Mouse (Mus musculus) midbrain, embryonic 13.5 days (tissue): Measurements from ENCODE around the gene Olfr1232. TPM values are rescaled to one million over a fixed set of nuclear protein-coding genes. Genes with fewer than 3 reads are reported as not detected.

Experiments
- ATAC-seq: fragments of 200-750 bp; cut with Nextera tagmentation; 2 replicates; pipeline ENCODE4 v1.8.0; 2017; ENCODE audit warnings: mild to moderate bottlenecking, moderate TSS enrichment, moderate library complexity
- H3K27ac ChIP-seq: fragments of 300-500 bp; sonication (generic); 2 replicates; pipeline ENCODE4 v1.5.1; 2015; ENCODE audit warnings: inconsistent platforms, mild to moderate bottlenecking, moderate library complexity
- H3K27me3 ChIP-seq: fragments of 300-500 bp; sonication (generic); 2 replicates; pipeline ENCODE4 v1.6.1; 2015; ENCODE audit warnings: mild to moderate bottlenecking, inconsistent platforms
- H3K36me3 ChIP-seq: fragments of 300-500 bp; sonication (generic); 2 replicates; pipeline ENCODE4 v1.6.1; 2015; ENCODE audit warnings: mild to moderate bottlenecking, inconsistent platforms
- H3K4me1 ChIP-seq: fragments of 300-500 bp; sonication (generic); replicated peaks from 2 replicates; pipeline ENCODE4 v1.6.1; 2015; ENCODE audit warnings: inconsistent platforms
- H3K4me2 ChIP-seq: fragments of 300-500 bp; sonication (generic); replicated peaks from 2 replicates; pipeline ENCODE4 v1.6.1; 2015; ENCODE audit warnings: moderate library complexity, mild to moderate bottlenecking, inconsistent platforms
- H3K4me3 ChIP-seq: fragments of 300-500 bp; sonication (generic); replicated peaks from 2 replicates; pipeline ENCODE4 v1.5.1; 2015; ENCODE audit warnings: mild to moderate bottlenecking, inconsistent platforms
- H3K9ac ChIP-seq: fragments of 300-500 bp; sonication (generic); replicated peaks from 2 replicates; pipeline ENCODE4 v1.6.1; 2015; ENCODE audit warnings: mild to moderate bottlenecking, inconsistent platforms
- H3K9me3 ChIP-seq: fragments of 300-500 bp; sonication (generic); 2 replicates; pipeline ENCODE4 v1.6.1; 2016; ENCODE audit warnings: mild to moderate bottlenecking, inconsistent platforms
- WGBS: fragments of 180-500 bp; shearing (Covaris S2); methylation state at CpG from one replicate; pipeline ENCODE4 v1.1.7; 2015; 5-methylcytosine and 5-hydroxymethylcytosine counted together
- polyA plus RNA-seq: library from polyadenylated mRNA; unstranded; fragments of >200 nt; fragmentation: Nextera tagmentation; extraction: Ambion mirVana; gene quantifications from 2 replicates; pipeline ENCODE4 v1.2.1, GENCODE M21; 2015

Gene Olfr1232
- not detected in 2 replicates for polyA plus RNA-seq

- no peak for ATAC-seq
- Histone ChIP-seq H3K27ac (no peak within 1 kb of the TSS), H3K36me3 (no peaks in the 10 kb centered on the region), H3K9ac (no peak within 1 kb of the TSS), H3K4me1 (no peaks in the 10 kb centered on the region), H3K9me3 (no peaks in the 10 kb centered on the region), H3K4me2 (no peak within 1 kb of the TSS), H3K4me3 (no peak within 1 kb of the TSS), H3K27me3 (no peaks in the 10 kb centered on the region)
Observed at GRCm38 (mm10) chr2:89329575-89329974, at the start of gene Olfr1232. Gene Olfr1232, minus strand, starts transcription at chr2:89329675.

GRCm38 (mm10) chr2:89364765-89365164, 35.3 kb upstream of the Olfr1232 start, which contains the start of gene Olfr1234:
Gene Olfr1234, minus strand, starts transcription at chr2:89364865.
- 94% methylated on average over 4 of the region's 4 CpGs for WGBS
- no peaks in the 10 kb centered on the region for H3K9me3 ChIP-seq
- H3K27ac ChIP-seq: no peak within 1 kb of the TSS

GRCm38 (mm10) chr2:89342298-89342697, 12.8 kb upstream of the Olfr1232 start, which contains the start of gene Olfr1233:
Gene Olfr1233, minus strand, starts transcription at chr2:89342398.
- no peak for ATAC-seq
- H3K9me3 ChIP-seq: no peaks in the 10 kb centered on the region
- H3K36me3 ChIP-seq: no peaks in the 10 kb centered on the region
- H3K27ac ChIP-seq: no peak within 1 kb of the TSS
- H3K27me3 ChIP-seq: no peaks in the 10 kb centered on the region
- no peaks in the 10 kb centered on the region for H3K4me1 ChIP-seq
- no peak within 1 kb of the TSS for H3K4me3 ChIP-seq
- H3K9ac ChIP-seq: no peak within 1 kb of the TSS
- no peak within 1 kb of the TSS for H3K4me2 ChIP-seq

More at GRCm38 (mm10) chr2:89364765-89365164, 35.3 kb upstream of the Olfr1232 start, which contains the start of gene Olfr1234:
- Histone ChIP-seq H3K27me3 (no peaks in the 10 kb centered on the region), H3K4me1 (no peaks in the 10 kb centered on the region), H3K36me3 (no peaks in the 10 kb centered on the region), H3K4me3 (no peak within 1 kb of the TSS), H3K4me2 (no peak within 1 kb of the TSS), H3K9ac (no peak within 1 kb of the TSS)
- ATAC-seq: no peak

- 72% methylated on average over 2 of the region's 2 CpGs for WGBS
- H3K4me1 ChIP-seq: no peaks in the 10 kb centered on the region
- no peak within 1 kb of the TSS for H3K4me3 ChIP-seq
- H3K4me2 ChIP-seq: no peak within 1 kb of the TSS
- H3K27ac ChIP-seq: no peak within 1 kb of the TSS
- H3K36me3 ChIP-seq: no peaks in the 10 kb centered on the region
- H3K9ac ChIP-seq: no peak within 1 kb of the TSS
- no peaks in the 10 kb centered on the region for H3K27me3 ChIP-seq
- ATAC-seq: no peak
- no peaks in the 10 kb centered on the region for H3K9me3 ChIP-seq
Observed at GRCm38 (mm10) chr2:89306974-89307373, 22.5 kb downstream of the Olfr1232 start, which contains the start of gene Olfr1231. Gene Olfr1231, minus strand, starts transcription at chr2:89307074.

- no peak for ATAC-seq
- Histone ChIP-seq H3K9me3 (no peaks in the 10 kb centered on the region), H3K4me1 (no peaks in the 10 kb centered on the region), H3K27me3 (no peaks in the 10 kb centered on the region), H3K27ac (no peak within 1 kb of the TSS), H3K4me3 (no peak within 1 kb of the TSS), H3K4me2 (no peak within 1 kb of the TSS), H3K36me3 (no peaks in the 10 kb centered on the region), H3K9ac (no peak within 1 kb of the TSS)
- 96% methylated on average over 1 of the region's 1 CpGs for WGBS
Observed at GRCm38 (mm10) chr2:89297168-89297567, 32.3 kb downstream of the Olfr1232 start, which contains the start of gene Olfr1230. Gene Olfr1230, minus strand, starts transcription at chr2:89297268.

GRCm38 (mm10) chr2:89287914-89288313, 41.6 kb downstream of the Olfr1232 start, which contains the start of gene Olfr1229:
Gene Olfr1229, minus strand, starts transcription at chr2:89288014.
- no peaks in the 10 kb centered on the region for H3K36me3 ChIP-seq
- no peak for ATAC-seq
- no peaks in the 10 kb centered on the region for H3K27me3 ChIP-seq
- H3K4me2 ChIP-seq: no peak within 1 kb of the TSS
- no peak within 1 kb of the TSS for H3K27ac ChIP-seq
- no peaks in the 10 kb centered on the region for H3K9me3 ChIP-seq
- H3K4me3 ChIP-seq: no peak within 1 kb of the TSS
- 74% methylated on average over 2 of the region's 2 CpGs for WGBS
- H3K4me1 ChIP-seq: no peaks in the 10 kb centered on the region
- H3K9ac ChIP-seq: no peak within 1 kb of the TSS

Other genes starting within 250 kb of the Olfr1232 start
- gene Olfr1219, start 246.2 kb downstream of the Olfr1232 start, polyA plus RNA-seq: not detected in 2 replicates
- gene Olfr1220, start 222.8 kb downstream of the Olfr1232 start, polyA plus RNA-seq: not detected in 2 replicates
- not detected in 2 replicates for gene Olfr1221, start 212.4 kb downstream of the Olfr1232 start, polyA plus RNA-seq
- not detected in 2 replicates for gene Olfr1222, start 196.6 kb downstream of the Olfr1232 start, polyA plus RNA-seq
- not detected in 2 replicates for gene Olfr1223, start 178.1 kb downstream of the Olfr1232 start, polyA plus RNA-seq
- gene Olfr1224-ps1, start 165.6 kb downstream of the Olfr1232 start, polyA plus RNA-seq: not detected in 2 replicates
- not detected in 2 replicates for gene Olfr1225, start 155.0 kb downstream of the Olfr1232 start, polyA plus RNA-seq
- not detected in 2 replicates for gene Olfr1226, start 129.6 kb downstream of the Olfr1232 start, polyA plus RNA-seq
- gene Olfr1228, start 75.6 kb downstream of the Olfr1232 start, polyA plus RNA-seq: not detected in 2 replicates
- not detected in 2 replicates for gene Olfr1229, start 41.7 kb downstream of the Olfr1232 start, polyA plus RNA-seq
- not detected in 2 replicates for gene Olfr1230, start 32.4 kb downstream of the Olfr1232 start, polyA plus RNA-seq
- not detected in 2 replicates for gene Olfr1231, start 22.6 kb downstream of the Olfr1232 start, polyA plus RNA-seq
- not detected in 2 replicates for gene Olfr1233, start 12.7 kb upstream of the Olfr1232 start, polyA plus RNA-seq
- not detected in 2 replicates for gene Olfr1234, start 35.2 kb upstream of the Olfr1232 start, polyA plus RNA-seq
- gene Olfr1238, start 80.0 kb upstream of the Olfr1232 start, polyA plus RNA-seq: not detected in 2 replicates
- gene Olfr1239, start 90.7 kb upstream of the Olfr1232 start, polyA plus RNA-seq: not detected in 2 replicates
- not detected in 2 replicates for gene Olfr1240, start 113.3 kb upstream of the Olfr1232 start, polyA plus RNA-seq
- not detected in 2 replicates for gene Olfr1241, start 157.5 kb upstream of the Olfr1232 start, polyA plus RNA-seq
- not detected in 2 replicates for gene Olfr1242, start 168.7 kb upstream of the Olfr1232 start, polyA plus RNA-seq
- not detected in 2 replicates for gene Olfr1243, start 201.8 kb upstream of the Olfr1232 start, polyA plus RNA-seq
- not detected in 2 replicates for gene Olfr1245, start 248.8 kb upstream of the Olfr1232 start, polyA plus RNA-seq